Mouse (Mus musculus) mouse embryonic stem cell (cell line): ENCODE results near the gene 2510002D24Rik.
"Not testable (repeated sequence)": the region's sequence is repeated elsewhere in the genome, so short reads cannot be mapped to it uniquely, and the experiment has no call there.

Experiments used
- in situ Hi-C, 2 experiments: fragments of 300-500 bp; cut with MboI; formaldehyde crosslinking; loops; 1 replicate in 1 of 2; 3 replicates in 1 of 2; pipeline ENCODE4 v1.14.3; 2019 to 2020; ENCODE audit warnings: low sequenced_read_pairs in 2 of 2, low pct_unique_long_range_greater_than_20kb in 1 of 2, mixed read lengths in 1 of 2; ENCODE audit not compliant: unreplicated experiment in 1 of 2

Gene 2510002D24Rik

GRCm38 (mm10) chr16:18836073-18836467 is 308 bp upstream of the 2510002D24Rik start:
- in situ Hi-C loops: no loop called here

GRCm38 (mm10) chr16:18838346-18838745 is 2.0 kb downstream of the 2510002D24Rik start:
- in situ Hi-C loops: no loop called here

DNA sequence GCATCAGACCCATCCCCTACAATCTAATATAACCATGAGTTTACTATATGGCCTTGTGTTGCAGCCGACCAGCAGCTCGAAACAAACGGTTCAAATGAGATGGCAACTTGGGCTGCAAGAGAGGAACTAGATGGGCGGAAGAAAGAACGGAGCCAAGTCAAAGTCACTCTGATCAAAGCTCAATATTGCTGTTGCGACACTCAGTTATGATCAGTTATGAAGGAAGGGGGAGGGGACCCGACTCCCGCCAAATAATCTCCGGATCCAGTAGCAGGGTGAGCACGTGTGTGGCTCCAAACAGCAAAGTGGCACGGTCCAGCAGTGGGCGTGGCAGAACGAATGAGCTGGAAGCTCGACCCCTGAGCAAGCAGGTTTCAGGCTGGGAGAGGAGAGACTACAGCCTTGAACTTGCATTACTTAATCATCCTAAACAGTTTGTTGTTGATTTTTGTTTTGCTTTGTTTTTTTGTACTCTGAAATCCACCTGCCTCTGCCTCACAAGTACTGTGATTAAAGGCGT is 10.0 kb downstream of the 2510002D24Rik start:
- in situ Hi-C loops: no loop called here

GRCm38 (mm10) chr16:18849521-18850190 is 13.3 kb downstream of the 2510002D24Rik start:
- in situ Hi-C loops: not testable (repeated sequence)

DNA sequence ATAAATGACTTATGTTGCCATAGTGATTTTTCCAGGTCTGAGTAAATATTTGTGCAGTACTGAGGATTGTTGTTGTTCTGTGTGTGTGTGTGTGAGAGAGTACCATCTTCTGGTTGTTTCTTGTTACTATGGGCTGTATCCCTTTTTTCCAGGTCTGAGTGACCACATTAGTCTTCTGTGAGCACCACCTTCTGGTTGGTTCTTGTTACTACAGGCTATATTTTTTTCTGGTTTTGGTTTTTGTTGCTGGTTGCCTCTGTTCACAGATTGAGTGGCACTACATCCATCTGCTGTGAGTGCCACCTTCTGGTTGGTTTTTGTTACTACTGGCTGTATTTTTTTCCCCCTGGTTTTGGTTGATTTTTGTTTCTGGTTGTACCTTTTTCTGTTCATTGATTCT is 22.2 kb downstream of the 2510002D24Rik start:
- in situ Hi-C loops: loop anchor here in 1 of 2 experiments (5.0 kb wide), 1 partner anchor 161 kb away; no protein-coding TSS in a partner anchor

- in situ Hi-C loops: loop anchor here in 1 of 2 experiments (10.0 kb wide), 1 partner anchor 165 kb away; no protein-coding TSS in a partner anchor
Measured at GRCm38 (mm10) chr16:18860186-18860585, 23.8 kb downstream of the 2510002D24Rik start.

DNA sequence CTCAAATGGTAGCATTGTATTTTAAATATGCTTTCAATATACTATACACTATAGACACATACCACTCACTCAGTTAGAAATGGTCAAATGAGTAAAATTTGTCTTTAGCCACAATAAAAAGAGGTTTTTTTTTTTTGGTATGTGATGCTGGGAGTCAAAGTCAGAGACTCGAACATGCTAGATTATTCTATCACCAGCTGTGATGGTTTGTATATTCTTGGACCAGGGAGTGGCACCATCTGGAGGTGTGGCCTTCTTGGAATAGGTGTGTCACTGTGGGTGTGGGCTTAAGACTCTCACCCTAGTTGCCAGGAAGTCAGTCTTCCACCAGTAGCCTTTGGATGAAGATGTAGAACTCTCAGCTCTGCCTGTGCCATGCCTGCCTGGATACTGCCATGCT is 34.1 kb downstream of the 2510002D24Rik start:
- in situ Hi-C loops: not testable (repeated sequence)

- in situ Hi-C loops: no loop called here
Measured at GRCm38 (mm10) chr16:18876091-18876441, 39.7 kb downstream of the 2510002D24Rik start.

DNA sequence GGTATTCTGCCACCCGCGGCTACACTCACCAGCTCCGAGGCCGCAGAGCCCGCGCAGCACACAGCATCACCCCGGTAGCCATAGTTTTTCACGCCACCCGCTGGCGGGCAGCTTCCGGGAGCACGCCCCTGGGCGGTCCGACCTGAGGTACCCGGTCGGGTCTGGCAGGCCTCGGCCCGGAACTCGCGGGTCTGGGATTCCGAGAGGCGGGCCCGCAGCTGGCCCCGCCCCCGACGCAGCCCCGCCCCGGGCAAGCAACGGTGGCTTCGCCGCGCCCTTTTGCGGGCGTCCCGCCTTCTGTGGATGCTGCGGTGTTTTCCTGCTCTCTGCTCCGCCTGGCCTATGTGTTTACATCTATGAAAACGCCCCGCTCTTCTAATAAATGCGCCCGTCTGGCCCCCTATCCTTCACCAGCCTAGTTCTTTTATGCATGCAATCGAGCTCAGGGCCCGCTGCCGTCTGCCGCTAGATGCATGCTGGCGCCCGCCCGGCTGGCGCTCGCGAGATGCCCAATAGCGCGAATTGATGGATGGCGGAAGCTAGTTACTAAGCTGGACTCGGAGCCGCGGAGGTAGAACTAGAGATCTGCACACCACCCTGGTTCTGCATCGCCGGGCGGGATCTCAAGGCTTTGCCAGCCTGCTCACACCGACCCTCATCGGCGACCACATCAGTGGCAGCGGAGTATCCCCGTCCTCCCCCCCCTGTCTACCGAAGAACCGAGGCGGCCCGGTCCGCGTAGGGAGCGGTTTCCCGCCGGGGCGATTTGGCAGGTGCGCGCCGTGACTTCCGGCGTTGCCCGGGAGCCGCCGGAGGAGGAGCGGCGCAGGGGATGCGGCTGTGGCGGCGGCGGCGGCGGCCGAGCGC is 40.3 kb downstream of the 2510002D24Rik start, which contains the start of the genes Mrpl40 and Hira:
Mrpl40 (minus strand) TSS at position 421 of the 867 bp plus-strand sequence.
Hira (plus strand) TSS at position 596 of the 867 bp plus-strand sequence.
- in situ Hi-C loops: no loop called here

DNA sequence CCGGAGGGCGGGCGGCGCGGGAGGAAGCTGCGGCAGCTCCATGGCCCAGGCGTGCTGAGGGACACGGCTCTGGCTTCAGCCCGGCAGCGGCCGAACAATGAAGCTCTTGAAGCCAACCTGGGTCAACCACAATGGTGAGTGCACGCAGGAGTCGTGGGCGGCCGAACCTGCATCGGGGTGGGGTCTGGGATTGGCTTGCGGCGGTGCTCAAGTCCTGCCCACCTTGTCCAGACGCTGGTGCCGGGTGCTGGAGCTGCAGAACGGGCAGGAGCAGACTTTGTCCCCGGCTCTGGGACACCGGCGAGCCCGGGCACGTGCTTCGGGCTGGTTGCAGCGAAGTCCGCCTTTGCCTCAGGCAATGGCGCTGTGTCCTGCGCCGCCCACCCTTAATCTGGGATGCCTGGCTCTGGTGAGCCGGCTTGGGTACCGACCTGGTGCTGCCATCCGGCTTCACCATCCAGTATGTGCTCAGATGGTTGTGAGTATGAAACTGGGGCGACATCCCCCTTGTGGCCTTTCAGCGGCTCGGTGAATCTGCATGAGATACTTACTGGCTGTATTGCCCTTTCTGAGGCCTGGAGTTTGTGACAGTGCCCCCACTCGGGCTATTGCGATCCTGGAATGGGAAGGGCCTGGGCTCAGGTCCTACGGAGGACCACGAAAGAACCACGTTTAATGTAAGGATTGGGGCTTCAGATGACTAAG is 41.2 kb downstream of the 2510002D24Rik start:
- in situ Hi-C loops: no loop called here

- in situ Hi-C loops: no loop called here
Measured at GRCm38 (mm10) chr16:18878091-18878720, 41.8 kb downstream of the 2510002D24Rik start.

DNA sequence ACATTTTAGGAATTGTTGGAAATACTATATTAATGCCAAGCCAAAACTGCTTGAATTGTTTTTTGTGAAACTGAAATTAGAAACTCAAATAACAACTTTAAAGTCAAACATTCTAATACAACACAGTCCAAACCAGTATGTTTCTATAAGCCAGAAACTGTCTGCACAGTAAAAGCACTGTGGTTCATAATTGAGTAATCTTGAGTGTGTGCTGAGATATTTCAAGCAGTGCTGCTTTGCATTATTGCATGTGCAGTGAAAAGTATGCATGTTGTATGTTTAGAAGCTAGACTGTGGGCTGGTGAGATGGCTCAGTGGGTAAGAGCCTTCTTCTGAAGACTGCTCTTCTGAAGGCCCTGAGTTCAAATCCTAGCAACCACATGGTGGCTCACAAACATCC is 47.7 kb downstream of the 2510002D24Rik start:
- in situ Hi-C loops: no loop called here
